Comparison of ENCODE assay signal across 15 mouse cellular contexts in genomic region chr7:102192356-102192755, GRCm38 (mm10). TPM values are rescaled to one million over a fixed set of nuclear protein-coding genes. Genes with fewer than 3 reads are reported as not detected.
DNase-seq lines count a peak whose midpoint lies in the region; ATAC-seq and TF ChIP-seq lines count a peak whose summit lies in the region.
"Had no signal": no experiment of that assay in that cellular context is flagged by ENCODE, and none has a peak within 500 bp of the region (broad histone marks: within the 10 kb centered on the region; RNA-seq: fewer than 3 reads in every experiment).

No protein-coding gene starts in this region.

- H3K9ac ChIP-seq in kidney, postnatal 0 days (ENCODE audit: low read depth, low read length) = no peak overlapping the region
- H3K9ac ChIP-seq in kidney, embryonic 16.5 days (replicated peaks; ENCODE audit: low read length) = no peak overlapping the region
- H3K9ac ChIP-seq in liver, embryonic 12.5 days = no peak overlapping the region
- H3K9ac ChIP-seq: intestine, embryonic 15.5 days; liver, embryonic 15.5 days; neural tube, embryonic 12.5 days had no signal

- no peak overlapping the region for H3K27ac ChIP-seq in kidney, postnatal 0 days
- no peak overlapping the region for H3K27ac ChIP-seq in kidney, embryonic 16.5 days (ENCODE audit: low read length)
- no peak overlapping the region for H3K27ac ChIP-seq in liver, embryonic 12.5 days
- H3K27ac ChIP-seq: intestine, embryonic 15.5 days; liver, embryonic 15.5 days; midbrain, embryonic 10.5 days; neural tube, embryonic 12.5 days had no signal

- no peaks in the 10 kb centered on the region for H3K27me3 ChIP-seq in kidney, postnatal 0 days (ENCODE audit: insufficient read depth, low read length)
- H3K27me3 ChIP-seq in kidney, embryonic 16.5 days (ENCODE audit: insufficient read depth, low read length) = no peaks in the 10 kb centered on the region
- H3K27me3 ChIP-seq in liver, embryonic 12.5 days (replicated peaks) = no peaks in the 10 kb centered on the region
- H3K27me3 ChIP-seq: intestine, embryonic 15.5 days; liver, embryonic 15.5 days; neural tube, embryonic 12.5 days had no signal

- H3K4me1 ChIP-seq in kidney, postnatal 0 days (replicated peaks; ENCODE audit: insufficient read depth, low read length) = no peaks in the 10 kb centered on the region
- H3K4me1 ChIP-seq in kidney, embryonic 16.5 days (ENCODE audit: insufficient read depth, low read length) = no peaks in the 10 kb centered on the region
- H3K4me1 ChIP-seq in liver, embryonic 12.5 days = no peaks in the 10 kb centered on the region
- H3K4me1 ChIP-seq: intestine, embryonic 15.5 days; liver, embryonic 15.5 days; midbrain, embryonic 10.5 days; neural tube, embryonic 12.5 days had no signal

- no peaks in the 10 kb centered on the region for H3K9me3 ChIP-seq in kidney, postnatal 0 days (replicated peaks; ENCODE audit: low read length)
- H3K9me3 ChIP-seq in kidney, embryonic 16.5 days (ENCODE audit: low read length) = no peaks in the 10 kb centered on the region
- H3K9me3 ChIP-seq in liver, embryonic 12.5 days (replicated peaks) = no peaks in the 10 kb centered on the region
- H3K9me3 ChIP-seq: intestine, embryonic 15.5 days; liver, embryonic 15.5 days; midbrain, embryonic 10.5 days; neural tube, embryonic 12.5 days had no signal

- ATAC-seq in kidney, postnatal 0 days (replicated peaks; ENCODE audit: low FRiP score, low read depth) = no peak
- no peak for ATAC-seq in kidney, embryonic 16.5 days (ENCODE audit: low FRiP score, low TSS enrichment)
- no peak for ATAC-seq in liver, embryonic 12.5 days
- ATAC-seq: forebrain, embryonic 16.5 days; intestine, embryonic 15.5 days had no signal

- DNase-seq in embryo, embryonic 10.5 days (ENCODE audit: low spot score) = peak; percentile 14
- DNase-seq in embryo, embryonic 9.5 days (ENCODE audit: extremely low spot score) = no peak
- peak; percentile 25 for DNase-seq in kidney, postnatal 0 days (ENCODE audit: low spot score)
- peak; percentile 8 for DNase-seq in 3T3-L1 (ENCODE audit: low read depth, low spot score)
- DNase-seq in induced T-regulatory cell, adult 2 months (ENCODE audit: low read depth) = peak; percentile 37
- DNase-seq in right cerebral cortex, postnatal 10 days (ENCODE audit: low spot score in 2 of 2) = no peak
- DNase-seq: B cell, adult 2 months; cerebellum, postnatal 36 days had no signal

- no peak overlapping the region for H3K4me2 ChIP-seq in kidney, postnatal 0 days (ENCODE audit: low read length)
- no peak overlapping the region for H3K4me2 ChIP-seq in kidney, embryonic 16.5 days (replicated peaks; ENCODE audit: low read depth, low read length)
- no peak overlapping the region for H3K4me2 ChIP-seq in liver, embryonic 12.5 days
- H3K4me2 ChIP-seq: intestine, embryonic 15.5 days; liver, embryonic 15.5 days; neural tube, embryonic 12.5 days had no signal

- TF ChIP-seq CTCF in kidney, postnatal 0 days (IDR thresholded peaks at IDR 0.05; ENCODE audit: low read depth) = peak; percentile 49; the same call in 1 of the 2 replicates

- peaks cover 29% of the 10 kb centered on the region; the same call in 1 of the 2 replicates for H3K36me3 ChIP-seq in kidney, postnatal 0 days (ENCODE audit: insufficient read depth, low read length)
- H3K36me3 ChIP-seq in kidney, embryonic 16.5 days (ENCODE audit: insufficient read depth, low read length) = peaks cover 33% of the 10 kb centered on the region
- peaks cover 79% of the 10 kb centered on the region for H3K36me3 ChIP-seq in liver, embryonic 12.5 days

- 92% methylated on average over 1 of the region's 1 CpGs for WGBS in kidney, postnatal 0 days
- 96% methylated on average over 1 of the region's 1 CpGs for WGBS in kidney, embryonic 16.5 days
- WGBS in liver, embryonic 12.5 days (ENCODE audit: insufficient replicate concordance) = 93% methylated on average over 1 of the region's 1 CpGs

- no peak overlapping the region for H3K4me3 ChIP-seq in kidney, postnatal 0 days (replicated peaks; ENCODE audit: low read depth, low read length)
- no peak overlapping the region for H3K4me3 ChIP-seq in kidney, embryonic 16.5 days (ENCODE audit: low read length)
- no peak overlapping the region for H3K4me3 ChIP-seq in liver, embryonic 12.5 days
- H3K4me3 ChIP-seq: intestine, embryonic 15.5 days; liver, embryonic 15.5 days; midbrain, embryonic 10.5 days; neural tube, embryonic 12.5 days had no signal

RNA-seq across cellular contexts. Expression of gene Nup98, which starts 17.6 kb away (rescaled TPM):
- polyA plus RNA-seq in kidney, postnatal 0 days (2015; fragmentation: Nextera tagmentation; extraction: Ambion mirVana) = 19.1 and 21.1 TPM in 2 replicates
- polyA plus RNA-seq in kidney, embryonic 16.5 days (2015; fragmentation: Nextera tagmentation; extraction: Ambion mirVana) = 36.4 and 39.6 TPM in 2 replicates
- polyA plus RNA-seq in liver, embryonic 12.5 days (2016; fragmentation: Nextera tagmentation; extraction: Ambion mirVana) = 30.4 and 31.0 TPM in 2 replicates

RNA-seq across cellular contexts. Expression of gene Pgap2, which starts 17.7 kb away (rescaled TPM):
- 65.8 and 66.8 TPM in 2 replicates for polyA plus RNA-seq in kidney, postnatal 0 days (2015; fragmentation: Nextera tagmentation; extraction: Ambion mirVana)
- 82.9 and 84.7 TPM in 2 replicates for polyA plus RNA-seq in kidney, embryonic 16.5 days (2015; fragmentation: Nextera tagmentation; extraction: Ambion mirVana)
- 28.5 and 28.6 TPM in 2 replicates for polyA plus RNA-seq in liver, embryonic 12.5 days (2016; fragmentation: Nextera tagmentation; extraction: Ambion mirVana)

Comparison
In these comparisons a context has a peak if more than half of its experiments do, and no peak if none do; other contexts are left out.
1. DNase-seq: peak in embryo, embryonic 10.5 days (single experiment), kidney, postnatal 0 days (single experiment), 3T3-L1 (single experiment) and induced T-regulatory cell, adult 2 months (single experiment); none in embryo, embryonic 9.5 days (single experiment) and right cerebral cortex, postnatal 10 days (0 of 2).